Mouse (Mus musculus) layer of hippocampus, adult 11-12 months (tissue): ENCODE measurements at regions not wholly inside any gene's neighbourhood (a gene's known extent, or its start where the extent isn't known, plus 50 kb on each side); places are given as distances from the start of the nearest gene placed in this dataset.

Source experiments
- DNase-seq: peaks from one replicate; pipeline ENCODE4 v3.0.0; 2022; ENCODE audit warnings: low spot score

DNA sequence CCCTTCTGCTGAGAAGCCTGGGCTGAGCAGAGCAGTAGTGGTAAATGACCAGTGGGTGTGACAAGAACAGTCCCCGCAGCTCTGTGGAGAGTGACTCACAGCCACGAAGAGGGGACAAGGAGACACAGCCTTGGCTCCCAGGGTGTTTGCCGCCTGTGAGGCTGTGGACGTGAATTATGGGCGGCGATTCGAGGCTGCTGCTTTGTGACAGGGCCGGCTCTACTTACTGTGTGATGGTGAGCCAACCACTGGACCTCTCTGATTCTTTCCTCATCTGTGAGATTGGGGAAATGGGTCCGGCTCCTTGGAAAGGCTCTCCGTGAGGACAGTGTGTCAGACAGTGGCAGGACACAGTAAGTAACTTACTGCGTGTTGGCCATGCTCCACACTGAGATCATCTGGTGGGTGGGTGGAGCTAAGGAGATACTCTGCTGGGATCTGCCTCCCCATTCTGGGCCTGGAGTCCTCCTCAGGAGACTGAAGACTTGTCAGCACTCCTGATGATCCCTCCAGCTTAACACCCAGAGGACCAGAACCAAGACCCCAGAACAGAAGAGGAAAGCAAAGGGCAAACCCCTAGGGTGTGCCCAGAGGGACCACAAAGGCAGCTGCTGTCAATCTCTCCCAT lies 233.3 kb upstream of the Tle3 start:
- no peak for DNase-seq

DNA sequence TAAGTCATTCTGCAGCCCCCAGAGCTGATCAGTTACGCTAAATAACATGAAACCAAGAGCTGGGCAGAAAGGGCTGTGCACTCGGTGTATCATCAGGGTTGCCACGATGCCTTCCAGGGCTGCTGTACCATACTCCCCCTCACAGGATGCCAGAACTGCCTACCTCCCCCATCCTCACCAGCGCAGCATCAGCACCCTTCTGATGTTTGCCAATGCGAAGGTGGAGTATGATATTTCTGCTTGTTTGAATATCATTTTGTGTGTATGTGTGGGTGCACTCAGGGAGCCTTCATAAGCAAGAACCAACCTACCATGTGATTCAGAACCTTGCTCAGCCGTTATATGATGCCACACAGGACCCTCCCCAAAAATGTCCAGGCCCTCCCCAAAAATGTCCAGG lies 229.1 kb upstream of the Tle3 start:
- DNase-seq, result peak; percentile 35

DNA sequence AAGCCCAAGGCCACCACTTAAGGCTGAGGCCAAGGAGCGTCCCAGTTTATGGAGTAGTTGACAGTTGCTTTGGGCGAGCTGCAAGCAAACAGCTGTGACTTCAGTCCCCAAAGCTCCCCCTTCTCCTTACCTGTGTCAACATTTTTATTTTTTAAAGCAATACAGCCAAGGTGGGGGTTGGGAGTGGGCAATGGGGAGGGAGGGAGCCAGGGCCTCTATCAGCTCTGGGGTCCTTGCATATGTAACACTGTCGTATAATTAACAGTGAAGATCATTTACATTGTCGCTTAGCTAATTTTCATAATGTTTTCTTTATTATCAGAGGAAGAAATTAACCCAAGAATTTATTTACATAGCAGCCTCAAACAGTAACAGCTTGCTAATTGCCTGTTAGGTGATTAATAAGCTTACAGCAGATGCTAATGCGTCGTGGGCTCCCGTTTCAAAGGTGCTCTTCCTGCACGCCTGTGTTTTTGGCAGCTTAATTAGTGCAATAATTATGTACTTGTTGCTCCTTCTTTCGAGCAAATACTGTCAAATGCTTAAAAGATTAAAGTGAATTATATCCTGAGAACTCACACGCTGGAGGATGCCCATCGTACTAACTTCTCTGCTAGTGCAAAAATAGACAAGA lies 227.4 kb upstream of the Tle3 start:
- DNase-seq, result no peak

DNA sequence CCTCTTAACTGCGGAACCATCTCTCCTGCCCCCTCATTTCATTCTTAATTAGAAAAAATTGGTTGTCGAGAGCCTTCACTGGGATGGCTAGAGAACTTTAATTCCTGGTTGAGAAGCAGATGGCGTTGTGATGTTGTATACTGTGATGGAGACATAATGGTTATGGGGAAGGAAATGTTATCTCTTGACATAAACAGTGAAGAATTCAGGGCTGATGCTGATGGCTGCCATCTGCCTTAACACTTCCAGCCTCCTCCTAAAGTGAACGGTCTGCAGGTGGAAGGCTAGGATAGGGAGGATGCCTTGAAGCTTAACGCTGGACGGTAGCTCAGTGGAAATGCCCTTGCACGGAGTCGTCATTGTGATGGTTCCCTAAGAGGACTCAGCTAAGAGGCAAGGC lies 226.4 kb upstream of the Tle3 start:
- DNase-seq, result no peak

GRCm38 (mm10) chr9:61151201-61151600 lies 221.0 kb upstream of the Tle3 start:
- DNase-seq, result no peak

GRCm38 (mm10) chr9:61151901-61152337 lies 220.2 kb upstream of the Tle3 start:
- DNase-seq, result no peak

GRCm38 (mm10) chr9:61154721-61155120 lies 217.4 kb upstream of the Tle3 start:
- no peak for DNase-seq

DNA sequence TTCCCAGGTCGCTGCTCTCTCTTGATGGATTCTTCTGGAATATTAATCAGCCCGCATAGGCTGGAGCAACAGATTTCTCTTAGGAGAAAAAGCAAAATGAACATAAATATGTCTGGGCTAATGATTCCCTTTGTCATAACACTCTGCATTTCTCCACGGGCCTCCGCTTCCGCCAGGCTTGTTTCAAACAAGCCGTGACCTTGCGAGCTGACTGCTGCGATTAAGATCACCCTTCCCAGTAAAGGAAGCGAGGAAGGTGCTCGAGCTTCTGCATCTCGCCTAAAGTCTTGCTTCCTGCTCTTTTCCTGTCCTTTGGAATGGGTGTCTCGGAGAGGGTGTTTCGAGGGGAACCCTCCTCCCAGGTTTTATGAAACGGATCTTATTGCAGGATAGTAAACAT lies 216.3 kb upstream of the Tle3 start:
- no peak for DNase-seq

GRCm38 (mm10) chr9:61158192-61158770 lies 213.9 kb upstream of the Tle3 start:
- DNase-seq, result no peak

DNA sequence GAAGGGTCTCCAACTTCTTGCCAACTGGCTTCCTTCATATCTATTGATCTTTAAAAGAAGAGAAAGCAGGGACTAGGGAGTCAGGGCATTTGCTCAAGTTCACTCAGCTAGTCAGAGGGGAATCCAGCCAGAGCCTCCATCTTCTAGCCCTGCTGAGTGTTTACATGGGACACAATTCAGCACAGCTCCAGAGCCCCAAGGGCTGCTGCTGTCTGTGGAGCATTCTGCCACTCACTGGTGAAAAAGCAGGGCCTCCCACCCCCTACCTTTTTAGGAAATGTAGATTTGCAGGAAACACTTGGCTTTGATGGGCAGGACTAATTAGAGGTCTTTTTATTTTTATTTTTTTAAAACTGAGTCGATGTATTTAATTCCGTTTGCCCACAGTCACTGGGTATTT lies 213.0 kb upstream of the Tle3 start:
- no peak for DNase-seq

DNA sequence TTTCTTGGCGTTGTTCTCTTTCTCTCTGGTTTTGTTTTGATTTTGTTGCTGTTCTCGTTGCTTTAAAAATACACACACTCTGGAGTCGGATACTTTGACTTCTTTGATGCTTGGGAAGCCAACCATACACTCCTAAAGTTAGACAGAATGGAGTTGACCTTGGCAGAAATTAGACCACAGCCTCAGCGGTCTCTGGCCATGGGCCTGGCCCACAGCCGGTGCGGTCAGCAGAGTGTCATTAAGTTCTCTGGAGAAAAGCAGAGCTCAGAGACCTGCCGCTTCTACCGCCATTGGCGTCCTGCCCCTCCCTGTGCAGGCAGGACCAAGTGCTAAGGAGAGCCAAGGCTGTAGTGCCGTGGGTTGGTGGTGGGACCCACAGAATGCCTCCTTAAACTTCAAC lies 212.6 kb upstream of the Tle3 start:
- DNase-seq, result no peak

DNA sequence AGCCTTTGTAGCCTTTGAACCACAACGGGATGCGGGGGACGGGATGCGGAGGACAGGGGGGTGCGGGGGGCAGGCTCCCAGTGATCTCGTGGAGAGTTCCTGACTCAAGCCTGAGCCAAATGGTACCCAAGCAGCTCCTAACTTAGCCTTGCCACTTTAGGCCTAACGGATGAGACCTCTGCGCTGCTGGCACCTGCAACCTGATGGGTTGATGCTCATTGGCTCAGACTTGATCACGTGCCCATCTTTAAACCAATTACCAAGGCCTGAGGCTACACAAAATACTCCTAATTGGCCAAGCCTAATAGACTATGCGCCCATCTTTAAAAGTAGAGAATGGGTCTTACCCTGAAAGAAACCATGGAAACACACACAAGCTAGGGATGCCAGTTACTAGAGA lies 209.3 kb upstream of the Tle3 start:
- DNase-seq, result no peak

DNA sequence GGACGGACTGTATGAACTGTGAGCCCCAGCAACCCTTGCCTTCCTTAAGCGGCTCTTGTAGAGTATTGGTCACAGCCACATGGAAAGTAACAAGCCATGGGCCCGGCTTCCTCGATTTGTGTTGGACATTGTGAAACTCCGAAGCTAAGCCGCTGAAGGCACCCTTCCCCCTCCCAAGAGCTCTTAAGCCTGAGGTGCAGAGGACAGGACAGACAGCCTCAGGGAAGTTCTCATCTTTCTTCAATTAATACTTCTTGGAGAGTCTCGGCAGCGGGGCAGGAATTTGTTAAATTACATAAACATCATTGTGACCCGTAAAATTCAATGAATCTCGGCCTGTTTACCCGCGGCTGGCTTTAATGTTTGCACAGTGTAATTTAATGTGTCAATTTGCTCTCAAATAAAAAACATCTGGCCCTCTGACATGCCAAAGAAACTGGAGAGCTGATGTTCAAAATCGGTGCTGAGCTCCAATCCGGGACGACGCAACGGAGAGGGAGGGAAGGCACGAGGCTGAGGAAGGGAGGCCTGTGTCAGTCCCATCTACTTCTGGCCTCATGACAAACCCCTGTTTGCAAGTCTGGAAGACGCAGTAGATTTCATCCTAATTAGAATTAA lies 208.4 kb upstream of the Tle3 start:
- DNase-seq, result peak; percentile 41

- DNase-seq, result no peak
Measured at GRCm38 (mm10) chr9:61164501-61165251, 207.5 kb upstream of the Tle3 start.

GRCm38 (mm10) chr9:61166115-61166514 lies 206.1 kb upstream of the Tle3 start:
- no peak for DNase-seq

DNA sequence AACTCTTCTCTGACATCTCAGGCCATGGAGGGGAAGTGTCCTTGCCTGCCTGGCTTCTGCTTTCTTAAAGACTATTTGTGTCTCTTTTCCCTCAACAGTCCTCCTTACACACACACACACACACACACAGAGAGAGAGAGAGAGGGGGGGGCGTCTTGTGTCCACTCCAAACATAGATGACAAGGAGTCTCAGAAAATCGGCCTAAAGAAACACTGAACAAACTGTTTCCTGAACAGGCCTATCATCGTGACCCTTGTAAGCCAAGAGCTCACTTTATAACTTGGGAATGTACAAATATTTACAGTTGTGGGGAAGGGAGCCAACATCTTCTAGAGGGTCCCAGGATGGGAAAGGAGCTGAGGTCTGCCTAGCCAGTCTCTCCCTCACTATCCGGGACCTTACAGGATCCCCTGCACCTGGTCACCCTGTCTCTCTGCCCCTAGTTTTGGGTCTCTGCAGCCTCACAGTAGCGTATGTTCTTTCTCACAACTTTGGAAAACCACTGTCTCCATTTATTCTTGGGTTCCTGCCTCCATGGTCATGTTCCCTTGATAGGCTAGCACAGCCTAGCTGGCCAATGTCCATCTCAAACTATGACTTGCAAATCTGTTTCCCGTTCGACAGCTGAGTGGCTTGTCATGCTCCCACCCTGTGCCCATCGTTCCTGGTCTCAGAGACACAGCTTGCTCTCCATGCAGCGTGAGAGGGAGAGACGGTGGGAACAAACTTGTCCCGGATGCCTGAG lies 204.9 kb upstream of the Tle3 start:
- DNase-seq, result no peak

- peak; percentile 50 for DNase-seq
Measured at GRCm38 (mm10) chr9:61168931-61169330, 203.2 kb upstream of the Tle3 start.

DNA sequence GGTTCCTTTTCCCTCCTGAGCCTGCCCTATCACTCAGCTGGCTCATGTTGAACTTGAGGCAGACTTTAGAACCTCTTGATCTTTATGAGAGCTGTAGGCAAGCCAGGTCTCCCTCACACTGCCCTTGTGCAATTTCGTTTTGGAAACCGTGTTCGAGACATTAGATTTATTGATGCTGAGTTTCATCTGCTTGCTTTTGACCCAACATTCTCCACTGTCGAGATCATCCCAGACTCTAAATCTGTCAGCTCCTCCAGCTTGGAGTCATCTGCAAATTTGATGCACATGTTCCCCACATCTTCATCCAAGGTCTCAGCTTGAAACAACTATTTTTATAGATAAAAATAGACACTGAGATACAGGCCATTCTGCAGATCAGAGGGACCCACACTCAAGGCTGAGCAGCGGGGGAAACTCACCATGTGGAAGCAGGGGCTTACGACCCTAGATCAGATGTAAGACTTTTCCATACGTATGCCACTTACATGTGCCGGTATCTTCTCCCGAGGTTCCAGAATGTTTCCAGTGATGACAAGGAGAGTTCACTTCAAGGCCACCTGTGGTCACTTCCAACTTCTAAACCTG lies 202.6 kb upstream of the Tle3 start:
- DNase-seq, result no peak

GRCm38 (mm10) chr9:61170921-61171320 lies 201.2 kb upstream of the Tle3 start:
- DNase-seq, result no peak

DNA sequence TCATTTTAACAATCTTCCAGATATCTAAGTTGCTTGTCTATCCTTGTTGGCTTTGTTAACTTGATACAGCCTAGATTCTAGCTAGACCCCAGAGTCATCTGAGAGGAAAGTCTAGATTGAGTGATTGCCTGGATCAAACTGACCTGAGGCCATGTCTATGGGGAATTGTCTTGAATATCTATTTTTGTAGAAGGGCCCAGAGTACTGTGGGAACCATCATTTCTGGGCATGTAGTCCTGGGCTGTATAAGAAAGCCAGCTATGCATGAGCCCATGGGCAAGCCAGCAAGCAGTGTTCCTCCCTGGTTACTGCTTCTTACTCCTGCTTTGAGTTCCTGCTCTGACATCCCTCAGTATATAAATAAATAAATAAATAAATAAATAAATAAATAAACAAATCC lies 199.7 kb upstream of the Tle3 start:
- no peak for DNase-seq

- no peak for DNase-seq
Measured at GRCm38 (mm10) chr9:61173548-61173947, 198.6 kb upstream of the Tle3 start.

DNA sequence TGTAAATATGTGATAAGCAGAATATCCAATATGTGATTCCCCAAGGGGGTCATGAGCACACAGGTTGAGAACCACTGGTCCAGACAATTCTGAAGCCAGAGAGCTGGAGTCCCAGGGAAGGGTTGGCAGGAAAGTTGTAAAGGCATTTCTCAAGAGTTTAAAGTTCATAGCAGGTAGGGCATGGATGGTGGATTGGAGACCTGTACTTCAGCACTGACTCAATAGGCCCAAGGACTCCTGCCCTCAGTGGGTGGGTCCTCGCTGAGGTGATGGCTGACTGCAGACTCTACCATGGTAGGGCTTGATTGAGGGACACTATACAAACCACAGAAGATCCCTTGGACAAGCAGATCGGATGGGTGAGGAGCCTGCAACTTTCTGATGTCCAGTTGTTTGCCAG lies 196.8 kb upstream of the Tle3 start:
- DNase-seq, result no peak
